Mouse (Mus musculus) hindbrain, embryonic 14.5 days (tissue): Measurements from ENCODE around the gene Col6a6. TPM values are rescaled to one million over a fixed set of nuclear protein-coding genes. Genes with fewer than 3 reads are reported as not detected.
A peak's percentile ranks its signal among the peaks of the same experiment; 100 is the strongest.
"Not testable (repeated sequence)": the region's sequence is repeated elsewhere in the genome, so short reads cannot be mapped to it uniquely, and the experiment has no call there.

Experiments
- ATAC-seq: fragments of 200-750 bp; cut with Nextera tagmentation; 2 replicates; pipeline ENCODE4 v1.8.0; 2017; ENCODE audit warnings: moderate number of reproducible peaks, mild to moderate bottlenecking, moderate TSS enrichment, moderate library complexity; ENCODE audit not compliant: low FRiP score
- DNase-seq: peaks from one replicate; pipeline ENCODE4 v3.0.0-alpha.2; 2015; ENCODE audit warnings: low spot score
- H3K27ac ChIP-seq: fragments of 300-500 bp; sonication (generic); 2 replicates; pipeline ENCODE4 v1.5.1; 2014; ENCODE audit warnings: mild to moderate bottlenecking, moderate library complexity
- H3K27me3 ChIP-seq: fragments of 300-500 bp; sonication (generic); 2 replicates; pipeline ENCODE4 v1.6.1; 2014; ENCODE audit warnings: mild to moderate bottlenecking, low read length, mixed read lengths; ENCODE audit not compliant: control insufficient read depth, insufficient read depth
- H3K36me3 ChIP-seq: fragments of 300-500 bp; sonication (generic); replicated peaks from 2 replicates; pipeline ENCODE4 v1.6.1; 2014; ENCODE audit not compliant: control insufficient read depth, insufficient read depth
- H3K4me1 ChIP-seq: fragments of 300-500 bp; sonication (generic); replicated peaks from 2 replicates; pipeline ENCODE4 v1.6.1; 2014; ENCODE audit warnings: antibody characterized with exemption, low read length, mixed read lengths; ENCODE audit not compliant: control insufficient read depth, insufficient read depth
- H3K4me2 ChIP-seq: fragments of 300-500 bp; sonication (generic); replicated peaks from 2 replicates; pipeline ENCODE4 v1.6.1; 2014; ENCODE audit warnings: mild to moderate bottlenecking, moderate library complexity
- H3K4me3 ChIP-seq: fragments of 300-500 bp; sonication (generic); replicated peaks from 2 replicates; pipeline ENCODE4 v1.5.1; 2014; ENCODE audit warnings: mild to moderate bottlenecking, low read length
- H3K9ac ChIP-seq: fragments of 300-500 bp; sonication (generic); 2 replicates; pipeline ENCODE4 v1.6.1; 2014
- H3K9me3 ChIP-seq: fragments of 300-500 bp; sonication (generic); 2 replicates; pipeline ENCODE4 v1.6.1; 2016; ENCODE audit warnings: low read length; ENCODE audit not compliant: control insufficient read depth
- WGBS: fragments of 180-500 bp; shearing (Covaris S2); extraction: QIAGEN DNeasy Blood & Tissue Kit; methylation state at CpG from one replicate; pipeline ENCODE4 v1.1.7; 2014; 5-methylcytosine and 5-hydroxymethylcytosine counted together
- polyA plus RNA-seq: library from polyadenylated mRNA; unstranded; fragments of >200 nt; fragmentation: Nextera tagmentation; extraction: Ambion mirVana; gene quantifications from 2 replicates; pipeline ENCODE4 v1.2.1, GENCODE M21; 2014

The Col6a6 gene
- polyA plus RNA-seq, 1 experiment from 2014 or later, result 0.11 TPM

DNA sequence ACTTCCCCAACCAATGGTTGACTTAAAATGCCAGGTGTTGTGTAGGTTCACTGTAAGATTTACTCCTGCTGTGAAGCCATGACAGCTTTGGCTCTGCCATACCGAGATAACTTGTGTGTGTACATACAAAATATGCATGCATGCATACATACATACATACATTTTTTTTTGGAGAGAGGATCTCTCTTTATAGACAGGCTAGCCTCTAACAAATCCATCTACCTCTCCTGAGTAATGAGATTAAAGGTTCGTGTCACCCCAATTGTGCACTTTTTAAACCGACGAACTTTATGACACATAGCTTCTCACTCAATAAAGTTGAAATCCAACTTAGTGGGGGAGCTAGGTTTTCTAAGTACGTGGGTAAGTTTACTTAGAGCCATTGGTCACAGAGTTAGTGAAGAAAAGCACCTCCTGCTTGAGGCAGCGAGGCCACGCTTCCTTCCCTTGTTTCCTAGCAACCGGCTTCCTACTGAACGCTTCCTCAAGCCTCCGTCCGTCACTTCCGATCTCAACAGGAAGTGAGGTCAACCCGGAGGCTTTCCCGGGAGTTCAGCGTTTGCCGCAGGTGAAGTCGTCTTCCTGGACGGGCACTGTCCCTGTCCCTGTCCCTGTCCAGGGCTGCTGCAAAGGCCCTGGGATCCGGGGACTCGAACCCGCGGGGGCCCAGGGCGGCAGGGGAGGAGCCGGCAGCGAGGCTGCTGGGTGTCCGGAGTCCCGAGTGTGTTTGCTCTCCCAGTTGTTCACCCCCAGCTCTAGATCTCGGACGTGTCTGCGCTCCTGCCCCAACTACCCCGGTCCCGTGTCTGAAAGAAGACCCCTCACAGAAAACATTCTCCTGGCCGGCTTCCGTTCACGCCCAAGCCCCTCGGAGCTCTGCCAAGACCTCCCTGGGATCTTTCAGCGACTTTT is 185.2 kb downstream of the Col6a6 start, which contains the start of gene Pik3r4:
TSS of gene Pik3r4 (plus strand) at position 519 of the 912 bp plus-strand sequence.
- DNase-seq (peak; percentile 90), ATAC-seq (peak; percentile 89)
- Histone ChIP-seq H3K4me3 (peak within 1 kb of the TSS; percentile 88), H3K27me3 (no peaks in the 10 kb centered on the region), H3K9ac (peak within 1 kb of the TSS; percentile 87), H3K36me3 (peaks cover 15% of the 10 kb centered on the region), H3K27ac (peak within 1 kb of the TSS; percentile 51; the same call in 1 of the 2 replicates), H3K4me2 (peak within 1 kb of the TSS; percentile 80), H3K4me1 (peaks cover 8% of the 10 kb centered on the region), H3K9me3 (no peaks in the 10 kb centered on the region)
- 5% methylated on average over 37 of the region's 37 CpGs for WGBS

DNA sequence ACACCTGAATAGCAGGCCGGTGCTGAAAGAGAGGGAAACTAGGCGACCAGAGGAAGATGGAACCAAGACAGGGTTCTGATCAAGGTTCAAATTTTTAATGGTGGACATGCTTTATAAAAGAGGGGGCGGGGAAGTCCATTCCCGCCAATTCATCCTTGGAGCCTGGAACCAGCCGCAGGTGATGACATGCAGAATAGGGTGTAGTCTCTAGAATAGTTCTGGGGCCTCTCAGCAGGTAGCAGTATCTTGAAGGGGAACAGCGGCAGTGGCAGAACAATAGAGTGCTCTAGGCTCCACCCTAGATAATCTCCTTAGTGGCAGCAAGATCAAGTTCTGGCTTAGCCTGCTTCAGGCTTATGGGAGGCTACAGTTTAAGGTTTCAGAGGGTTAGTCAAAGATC is 186.6 kb downstream of the Col6a6 start:
- not testable (repeated sequence) for H3K4me1 ChIP-seq, H3K4me2 ChIP-seq, DNase-seq, ATAC-seq, H3K27me3 ChIP-seq, H3K9me3 ChIP-seq, H3K4me3 ChIP-seq, H3K9ac ChIP-seq, H3K27ac ChIP-seq
- peaks cover 15% of the 10 kb centered on the region for H3K36me3 ChIP-seq
- WGBS, result 75% methylated on average over 6 of the region's 6 CpGs

Other genes with a start within 250 kb of the Col6a6 start
- 19.7 and 20.5 TPM in 2 replicates for gene Pik3r4, start 185.2 kb downstream of the Col6a6 start, polyA plus RNA-seq
- 0.27 TPM in 1 of 2 replicates, not detected in the other for gene Col6a5, start 132.5 kb upstream of the Col6a6 start, polyA plus RNA-seq